Mouse (Mus musculus) cerebellum, adult 11 months (tissue): ENCODE measurements around the gene Mrps25.

Experiments
- DNase-seq: peaks from one replicate; pipeline ENCODE4 v3.0.0; 2022

The Mrps25 gene

DNA sequence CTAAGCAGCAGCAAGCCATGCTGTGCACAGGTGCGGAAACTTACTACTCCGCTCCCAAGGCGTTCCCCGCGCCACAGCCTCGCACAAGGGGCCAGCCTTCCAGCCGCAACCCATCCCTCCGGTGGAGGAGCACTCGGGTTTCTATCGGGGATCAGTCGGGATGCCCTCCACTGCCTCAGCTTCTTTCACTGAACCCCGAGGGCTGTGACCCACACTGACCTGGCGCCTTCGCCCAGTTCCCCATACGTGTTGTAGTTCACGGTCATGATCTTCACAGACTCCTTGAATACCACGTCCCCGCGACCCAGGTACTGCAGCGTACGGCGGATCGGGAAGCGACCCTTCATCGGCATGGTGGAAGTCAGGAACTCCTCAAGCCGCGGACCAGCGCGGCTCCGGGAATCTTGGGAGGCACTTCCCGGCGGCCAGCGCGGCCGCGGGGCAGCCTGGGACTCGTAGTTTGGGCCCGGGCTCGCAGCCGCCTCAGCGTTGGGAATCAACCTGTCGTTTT is at the start of gene Mrps25:
Gene Mrps25 (minus strand): TSS at position 413 of the 511 bp plus-strand sequence.
- peak; percentile 62 for DNase-seq

- DNase-seq: no peak
These were observed 47.9 kb upstream of the Mrps25 start for GRCm38 (mm10) chr6:92231762-92232161.

- DNase-seq: no peak
These were observed 47.5 kb upstream of the Mrps25 start for GRCm38 (mm10) chr6:92231356-92231755.

GRCm38 (mm10) chr6:92229586-92229985 is 45.8 kb upstream of the Mrps25 start:
- no peak for DNase-seq

- DNase-seq: no peak
These were observed 45.3 kb upstream of the Mrps25 start for GRCm38 (mm10) chr6:92229103-92229502.

DNA sequence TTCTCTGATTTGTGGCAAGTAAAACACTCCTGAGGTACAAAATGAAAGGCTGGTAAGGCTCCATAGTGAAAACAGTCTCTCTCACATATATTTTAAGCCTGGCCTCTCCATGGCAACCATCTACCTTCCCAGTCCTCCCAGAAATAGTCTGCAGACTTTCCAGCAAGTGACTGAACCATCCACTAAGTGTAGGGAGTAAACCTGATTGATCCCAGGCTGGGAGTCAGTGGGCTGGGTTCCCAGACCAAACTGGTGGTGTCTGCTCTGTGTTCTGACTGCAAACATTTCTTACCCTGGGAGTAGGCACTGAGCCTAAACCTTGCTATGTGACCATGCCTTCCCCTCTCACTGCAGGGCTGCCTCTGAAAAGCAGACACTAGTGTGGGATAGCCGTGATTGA is 41.1 kb upstream of the Mrps25 start:
- no peak for DNase-seq

- DNase-seq: no peak
These were observed 38.2 kb upstream of the Mrps25 start for GRCm38 (mm10) chr6:92222021-92222420.

DNA sequence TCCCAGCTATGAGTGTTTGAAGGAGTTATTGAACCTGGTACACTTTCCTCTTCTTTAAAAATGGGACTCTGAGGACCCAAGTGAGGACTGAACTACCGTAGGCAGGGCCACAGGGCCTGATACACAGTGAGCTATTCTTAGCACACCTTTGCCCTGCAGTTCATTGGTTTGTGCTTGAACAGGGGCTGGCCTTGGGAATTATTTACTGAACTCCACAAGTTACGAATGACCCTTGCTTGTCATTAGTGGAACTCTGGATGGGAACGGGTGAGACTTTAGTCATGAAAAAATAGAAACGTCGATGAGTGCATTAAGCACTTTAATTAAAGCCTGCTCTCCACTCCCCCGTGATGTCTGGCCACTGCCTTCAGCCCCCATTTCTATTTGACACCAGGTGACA is 37.8 kb upstream of the Mrps25 start:
- DNase-seq: no peak

DNA sequence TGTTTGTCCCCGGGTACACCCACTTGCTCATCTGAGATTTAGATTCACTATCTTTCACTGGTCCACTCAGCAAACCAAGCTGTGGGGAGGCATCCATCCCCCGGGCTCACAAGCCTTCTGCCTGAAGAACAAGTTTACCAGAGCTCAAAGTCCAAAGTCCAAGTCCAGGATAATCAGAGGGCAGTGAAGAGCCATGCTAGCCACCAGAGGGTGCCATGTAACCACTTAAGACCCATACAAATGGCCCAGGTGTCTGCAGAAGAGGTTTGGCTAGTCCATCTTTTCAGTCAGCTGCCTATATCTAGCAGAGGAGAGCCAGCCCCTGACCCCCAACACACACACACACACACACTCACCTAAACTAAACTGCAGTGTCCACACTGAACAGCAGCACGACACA is 35.6 kb upstream of the Mrps25 start:
- DNase-seq: peak; percentile 5

- peak; percentile 87 for DNase-seq
These were observed 31.1 kb upstream of the Mrps25 start, which contains the start of gene Rbsn for GRCm38 (mm10) chr6:92214773-92215449. Gene Rbsn (minus strand): TSS chr6:92214925.

- peak; percentile 18 for DNase-seq
These were observed 30.4 kb upstream of the Mrps25 start for GRCm38 (mm10) chr6:92214055-92214772.

DNA sequence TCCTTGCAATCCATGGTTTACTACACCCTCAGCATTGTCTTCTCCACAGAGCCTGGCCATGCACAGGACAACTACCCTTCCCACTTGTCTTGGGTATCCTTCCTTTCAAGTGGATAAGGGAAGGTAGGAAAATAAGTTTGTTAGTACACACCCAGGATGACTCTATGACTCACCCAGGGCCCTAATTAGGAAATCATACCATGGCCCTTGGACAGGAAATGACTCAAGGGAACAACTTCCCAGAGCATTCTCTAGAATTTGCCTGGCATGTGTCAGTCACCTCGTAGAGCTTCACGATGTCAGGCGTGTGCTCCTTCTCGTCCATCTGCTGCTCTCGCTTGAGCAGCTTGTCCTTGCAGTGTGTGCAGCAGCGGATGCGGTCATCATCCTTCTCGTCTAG is 15.6 kb upstream of the Mrps25 start:
- no peak for DNase-seq

- no peak for DNase-seq
These were observed 345 bp upstream of the Mrps25 start for GRCm38 (mm10) chr6:92184178-92184577.

DNA sequence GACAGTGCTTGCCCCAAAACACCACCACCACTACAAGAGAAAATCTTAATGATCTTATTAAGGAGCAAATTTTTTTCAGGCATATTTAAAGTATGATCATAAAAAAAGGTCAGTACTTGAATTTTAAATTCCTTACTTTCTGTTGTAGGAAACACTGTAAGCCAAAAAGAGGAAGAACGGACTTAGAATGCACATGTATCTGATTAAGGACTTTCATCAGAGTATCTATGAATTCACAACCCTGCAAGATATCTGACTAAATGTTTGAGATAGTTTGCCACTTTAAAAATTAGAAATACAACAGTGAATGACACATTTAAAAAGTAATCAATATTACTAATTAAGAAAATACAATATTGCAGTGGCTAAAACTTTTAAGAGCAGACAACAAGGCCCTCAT is 7.4 kb downstream of the Mrps25 start:
- DNase-seq: no peak

GRCm38 (mm10) chr6:92162724-92163123 is 21.1 kb downstream of the Mrps25 start:
- no peak for DNase-seq

DNA sequence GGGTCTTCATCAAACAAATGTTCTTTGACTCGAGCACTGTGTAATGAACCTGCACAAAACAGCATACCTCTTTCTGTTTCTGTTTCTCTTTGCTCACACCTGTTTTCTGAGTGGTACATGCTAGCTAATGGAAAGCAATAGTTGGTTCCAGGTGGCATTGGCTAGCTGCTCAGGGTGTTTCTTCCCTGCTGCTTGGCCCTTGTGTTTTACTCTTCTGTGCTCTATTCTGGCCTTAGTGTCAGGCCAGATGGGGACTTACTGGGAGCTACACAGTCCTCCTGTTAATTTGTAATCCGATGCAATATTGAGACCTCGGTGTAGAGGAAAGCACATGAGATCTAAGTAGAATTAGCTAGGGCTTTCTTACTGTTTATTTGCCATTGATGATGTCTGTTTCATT is 25.0 kb downstream of the Mrps25 start:
- peak; percentile 20 for DNase-seq

- DNase-seq: no peak
These were observed 30.1 kb downstream of the Mrps25 start for GRCm38 (mm10) chr6:92153774-92154173.

GRCm38 (mm10) chr6:92145881-92146280 is 38.0 kb downstream of the Mrps25 start:
- DNase-seq: no peak

DNA sequence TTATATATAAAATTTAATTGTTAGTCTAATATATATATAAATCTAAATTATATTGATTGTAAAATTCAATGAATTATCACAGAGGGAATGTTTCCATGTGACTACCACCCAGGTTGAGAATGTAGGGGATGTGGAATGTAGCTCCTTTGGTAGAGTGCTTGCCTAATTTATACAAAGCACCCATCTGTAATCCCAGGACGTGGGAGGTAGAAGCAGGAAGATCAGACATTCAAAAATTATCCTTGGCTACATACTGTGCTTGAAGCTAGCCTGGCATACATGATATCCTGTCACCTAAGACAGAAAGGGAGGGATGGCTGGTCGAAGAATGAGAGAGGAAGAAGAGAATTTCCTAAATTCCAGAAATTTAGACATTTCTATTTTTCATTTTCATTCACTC is 47.5 kb downstream of the Mrps25 start:
- no peak for DNase-seq

- DNase-seq: no peak
These were observed 50.2 kb downstream of the Mrps25 start for GRCm38 (mm10) chr6:92133617-92134016.

DNA sequence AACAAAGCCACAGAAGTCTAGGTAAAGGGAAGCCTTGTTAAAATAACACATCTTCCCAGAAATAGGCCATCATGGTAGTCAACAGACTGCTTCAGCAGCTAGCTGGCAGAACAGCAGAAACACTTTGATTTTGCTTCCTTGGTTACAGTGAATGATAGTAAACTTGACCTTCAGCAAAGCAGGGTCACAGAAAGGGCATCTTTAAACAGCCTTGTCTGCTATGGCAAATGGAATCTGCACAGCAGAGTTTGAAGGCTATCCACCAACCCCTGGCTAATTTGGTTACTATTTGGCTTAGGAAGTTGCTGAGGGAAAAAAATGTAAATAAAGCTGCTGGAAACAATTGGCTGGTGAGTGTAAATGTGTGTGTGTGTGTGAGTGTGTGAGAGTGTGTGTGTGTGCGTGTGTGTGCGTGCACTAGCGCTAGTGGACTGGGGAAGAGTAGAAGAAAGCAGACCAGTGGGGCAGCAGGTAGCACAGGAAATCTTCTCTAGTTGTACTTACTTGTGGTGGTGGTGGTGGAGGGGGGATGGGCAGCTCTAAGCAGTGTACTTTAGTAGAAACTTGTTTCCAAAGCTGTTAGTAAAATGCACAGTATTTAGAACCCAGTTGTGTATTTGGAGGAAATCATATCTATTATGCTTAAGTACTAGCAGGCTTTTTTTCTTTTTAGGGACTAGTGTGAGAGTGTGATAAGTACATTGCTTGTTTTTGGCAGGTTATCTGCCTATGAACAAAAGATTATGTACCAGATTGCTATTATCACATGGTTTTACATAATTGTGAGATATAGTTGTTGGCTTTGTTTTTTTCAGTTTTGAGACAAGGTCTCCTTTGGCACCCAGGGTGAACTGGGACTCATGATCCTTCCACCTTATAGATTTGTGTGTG is 51.6 kb downstream of the Mrps25 start:
- DNase-seq: no peak

- no peak for DNase-seq
These were observed 52.4 kb downstream of the Mrps25 start for GRCm38 (mm10) chr6:92131456-92131855.

DNA sequence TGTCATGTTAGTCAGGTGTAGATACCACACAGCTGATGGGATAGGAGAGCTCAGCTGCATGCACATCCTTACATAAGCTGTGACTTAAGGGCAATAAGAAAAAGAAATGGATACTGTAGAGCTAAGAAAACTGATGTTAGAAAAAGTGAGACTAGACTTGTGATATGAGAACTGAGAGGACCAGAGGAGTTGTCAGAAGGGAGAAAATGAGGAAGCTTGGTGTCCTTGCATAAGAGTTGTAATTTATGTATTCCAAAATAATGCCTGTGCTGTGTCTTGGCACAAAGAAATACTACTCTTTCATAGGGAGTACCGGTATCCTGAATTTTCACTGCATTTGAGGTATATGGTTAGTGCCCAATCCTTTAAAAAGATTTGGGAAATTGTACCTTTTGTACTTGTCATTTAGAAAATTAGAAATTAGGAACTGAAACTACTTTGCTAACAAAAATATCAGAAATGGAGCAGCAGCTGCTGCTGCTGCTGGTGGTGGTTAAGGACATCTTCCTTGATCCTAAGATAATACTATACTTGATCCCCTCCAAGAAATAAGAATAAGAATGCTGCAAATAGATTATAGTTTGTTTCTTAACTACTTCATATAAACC is 56.9 kb downstream of the Mrps25 start:
- no peak for DNase-seq
